Mouse (Mus musculus) R1 (cell line): Measurements from ENCODE around the gene Atg10.

Experiments
- DNase-seq: peaks from one replicate; pipeline ENCODE4 v3.0.0-alpha.2; 2018; ENCODE audit warnings: low read depth, low spot score

Gene Atg10

GRCm38 (mm10) chr13:90885856-90886532, 337.8 kb downstream of the Atg10 start:
- no peak for DNase-seq
